Mouse (Mus musculus) ovary, adult 18-20 months (tissue): Measurements from ENCODE around the gene Ccl12.

Source experiments
- DNase-seq: peaks from one replicate; pipeline ENCODE4 v3.0.0; 2022; ENCODE audit warnings: low spot score, mixed read lengths

The Ccl12 gene

GRCm38 (mm10) chr11:82101529-82101928 is at the start of gene Ccl12:
Ccl12 (plus strand) TSS chr11:82101845.
- no peak for DNase-seq

DNA sequence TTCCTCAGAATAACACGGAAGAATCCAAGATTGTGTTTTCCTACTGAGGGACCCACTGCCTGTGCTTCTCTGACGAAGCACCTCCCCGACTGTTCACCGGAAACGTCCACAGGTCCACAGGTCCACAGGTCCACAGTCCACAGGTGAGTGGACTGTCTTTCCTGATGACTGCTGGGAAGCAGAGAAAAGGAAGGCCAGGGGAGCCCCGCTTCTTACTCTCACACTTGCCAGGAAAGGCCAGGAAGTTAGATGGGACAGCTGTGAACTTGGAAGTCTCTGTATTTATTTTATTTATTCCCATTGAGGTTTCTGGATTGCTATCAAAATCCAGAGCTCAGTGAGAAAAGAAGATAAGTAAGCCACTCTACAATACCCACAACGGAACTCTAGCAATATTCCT is 47.8 kb upstream of the Ccl12 start:
- no peak for DNase-seq

- DNase-seq, result no peak
Measured at GRCm38 (mm10) chr11:82057646-82058045, 44.0 kb upstream of the Ccl12 start, which contains the start of gene Ccl11. Ccl11 (plus strand) TSS chr11:82057823.

DNA sequence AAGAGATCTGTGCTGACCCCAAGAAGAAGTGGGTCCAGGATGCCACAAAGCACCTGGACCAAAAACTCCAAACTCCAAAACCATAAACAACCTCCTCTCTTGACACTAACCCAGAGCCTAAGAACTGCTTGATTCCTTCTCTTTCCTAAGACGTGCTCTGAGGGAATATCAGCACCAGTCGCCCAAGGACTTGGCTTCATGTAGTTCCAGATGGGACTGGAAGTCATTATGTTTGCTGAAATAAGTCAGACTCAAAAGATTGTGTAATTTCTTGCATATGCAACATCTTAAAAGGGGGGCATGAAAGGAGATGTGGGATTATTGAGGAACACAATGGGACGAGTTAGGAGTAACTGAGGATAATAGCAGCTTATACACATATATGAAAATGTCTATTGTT is 39.4 kb upstream of the Ccl12 start:
- no peak for DNase-seq

- no peak for DNase-seq
Measured at GRCm38 (mm10) chr11:82063454-82063853, 38.2 kb upstream of the Ccl12 start.

- DNase-seq, result no peak
Measured at GRCm38 (mm10) chr11:82066953-82067571, 34.6 kb upstream of the Ccl12 start.

DNA sequence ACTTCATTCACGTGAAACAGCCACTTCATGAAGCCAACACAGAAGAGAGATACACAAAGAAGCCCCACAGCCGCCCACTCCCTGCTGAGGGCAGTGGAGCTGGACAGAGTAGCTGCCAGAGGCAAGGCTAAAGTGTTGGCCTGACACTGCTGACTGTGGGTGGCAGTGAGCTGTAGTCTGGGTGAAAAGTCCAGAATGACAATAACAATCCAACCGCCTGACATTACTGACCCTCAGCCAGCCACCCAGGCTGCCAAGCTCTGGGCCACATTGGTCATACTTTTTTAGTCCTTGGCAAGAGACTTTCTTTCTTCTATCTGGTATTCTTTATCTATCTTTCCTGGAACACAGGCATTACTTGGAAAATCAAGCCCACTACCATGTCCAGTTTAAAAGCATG is 30.6 kb upstream of the Ccl12 start:
- no peak for DNase-seq

- no peak for DNase-seq
Measured at GRCm38 (mm10) chr11:82072374-82072773, 29.3 kb upstream of the Ccl12 start.

GRCm38 (mm10) chr11:82072984-82073383 is 28.7 kb upstream of the Ccl12 start:
- DNase-seq, result no peak

DNA sequence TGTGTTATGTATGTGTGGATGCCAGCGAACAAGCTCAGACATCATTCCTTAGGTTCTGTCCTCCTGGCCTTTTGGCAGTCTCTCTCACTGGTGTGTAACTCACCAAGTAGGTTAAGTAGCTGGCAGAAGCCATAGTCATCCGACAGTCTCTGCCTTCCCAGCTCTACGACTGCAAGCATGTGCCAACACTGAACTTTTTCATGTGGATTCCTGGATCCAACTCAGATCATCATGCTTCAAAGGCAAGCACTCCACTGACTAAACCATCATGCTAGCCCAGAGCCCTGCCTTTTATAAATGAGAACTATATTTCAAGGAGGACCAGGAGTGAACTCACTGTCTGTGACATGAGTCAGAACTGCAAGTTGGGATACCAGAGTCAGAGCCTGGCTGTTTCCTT is 28.0 kb upstream of the Ccl12 start:
- no peak for DNase-seq

- DNase-seq, result no peak
Measured at GRCm38 (mm10) chr11:82077031-82077430, 24.6 kb upstream of the Ccl12 start.

DNA sequence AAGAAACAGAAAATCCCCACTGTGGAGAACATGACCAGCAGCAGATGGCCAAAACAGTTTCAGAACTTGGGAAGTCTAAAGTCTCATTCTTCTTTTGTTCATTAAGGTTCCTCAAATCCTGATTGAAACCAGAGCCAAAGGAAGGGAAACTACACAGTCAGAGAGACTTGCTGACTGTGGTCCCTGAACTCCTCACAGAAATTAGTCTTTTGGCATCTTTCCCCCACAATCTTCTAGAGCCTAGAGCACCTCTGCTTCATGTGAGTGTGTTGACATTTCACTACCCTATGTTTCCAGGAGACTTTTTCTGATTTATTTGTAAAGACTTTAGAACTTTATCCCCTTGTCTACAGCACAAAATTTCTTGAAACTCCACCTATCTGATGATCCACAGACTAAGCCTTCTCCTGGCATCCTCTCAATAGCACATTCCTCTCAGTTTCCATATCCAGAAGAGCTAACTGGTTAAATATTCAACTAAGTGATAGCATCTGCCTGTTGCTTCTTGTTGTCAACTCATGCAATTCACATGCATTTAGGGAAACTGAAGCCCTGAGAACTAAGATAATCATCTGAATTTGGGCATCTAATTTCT is 23.4 kb upstream of the Ccl12 start:
- DNase-seq, result no peak

DNA sequence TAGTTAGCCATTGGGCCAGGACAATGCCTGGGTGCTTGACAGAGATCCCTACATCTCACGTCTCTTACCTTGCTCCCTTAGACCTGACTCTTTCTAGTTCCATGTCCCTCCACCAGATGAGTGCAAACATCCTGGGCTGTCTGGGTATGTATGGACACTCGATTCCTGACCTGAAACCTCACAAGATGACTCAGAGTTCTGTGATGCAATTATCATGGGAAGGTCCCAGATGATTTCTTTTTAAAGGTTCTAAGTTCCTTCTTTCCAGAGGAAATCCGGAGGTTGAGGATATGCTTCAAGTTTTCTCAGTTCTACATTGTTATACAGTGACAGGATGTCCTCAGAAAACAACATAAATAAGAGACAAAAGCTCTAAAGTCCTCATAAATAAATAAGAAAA is 20.8 kb upstream of the Ccl12 start:
- DNase-seq, result no peak

- no peak for DNase-seq
Measured at GRCm38 (mm10) chr11:82084360-82084759, 17.3 kb upstream of the Ccl12 start.

DNA sequence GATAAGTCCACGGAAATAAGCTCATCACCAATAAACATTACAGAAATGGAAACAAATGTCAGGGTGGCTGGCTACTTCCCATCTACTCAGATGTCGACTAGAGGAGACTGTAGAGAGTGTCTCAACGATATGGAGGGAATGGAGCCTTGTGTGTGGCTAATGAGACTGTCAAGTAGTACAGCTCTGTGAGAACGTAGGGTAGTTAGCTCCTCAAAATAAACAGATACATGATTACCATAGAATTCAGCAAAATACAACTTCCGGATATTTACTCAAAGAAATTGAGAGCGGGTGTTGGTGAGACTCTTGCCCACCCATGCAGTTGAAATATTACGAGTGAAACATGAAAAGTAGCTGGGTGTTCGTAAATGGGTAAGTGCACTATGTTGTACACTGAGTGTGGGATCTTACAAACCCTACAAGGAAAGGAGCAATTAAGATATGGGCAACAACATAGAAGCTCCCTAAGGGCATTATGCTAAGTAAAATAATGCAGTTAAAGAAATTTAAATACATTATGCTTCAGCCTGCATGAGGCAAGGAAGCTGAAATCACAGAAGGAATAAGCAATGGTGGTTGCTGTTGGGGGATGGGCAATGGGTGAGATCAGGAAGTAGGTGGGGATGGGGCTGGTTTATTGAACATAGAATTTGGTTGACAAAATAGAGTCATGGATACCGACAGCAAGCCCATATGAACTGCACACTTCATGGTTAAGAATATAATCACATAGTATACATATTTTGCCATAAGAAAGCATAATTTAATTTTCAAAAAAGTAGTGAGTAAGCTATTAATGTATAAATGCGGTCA is 1.9 kb upstream of the Ccl12 start:
- DNase-seq, result no peak

DNA sequence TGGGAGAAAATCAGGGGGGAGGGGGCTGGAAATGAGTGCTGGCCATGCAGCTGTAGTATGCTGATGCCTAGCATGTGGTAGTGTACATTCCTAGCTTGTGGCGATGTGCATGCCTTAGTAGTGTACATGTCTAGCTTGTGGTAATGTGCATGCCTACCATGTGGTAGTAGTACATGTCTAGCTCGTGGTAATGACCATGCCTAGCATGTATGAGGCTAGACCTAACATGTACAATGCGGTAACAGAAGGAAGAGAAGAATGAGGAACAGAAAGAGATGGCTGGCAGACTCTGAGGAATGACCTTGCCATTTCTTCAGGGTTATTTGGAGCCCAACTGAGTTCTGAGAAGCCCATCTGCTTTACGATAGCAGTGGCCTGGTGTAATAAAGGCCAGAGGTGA is 558 bp upstream of the Ccl12 start:
- no peak for DNase-seq

GRCm38 (mm10) chr11:82109611-82110010 is 8.0 kb downstream of the Ccl12 start:
- DNase-seq, result no peak

- no peak for DNase-seq
Measured at GRCm38 (mm10) chr11:82110372-82111248, 9.0 kb downstream of the Ccl12 start.

DNA sequence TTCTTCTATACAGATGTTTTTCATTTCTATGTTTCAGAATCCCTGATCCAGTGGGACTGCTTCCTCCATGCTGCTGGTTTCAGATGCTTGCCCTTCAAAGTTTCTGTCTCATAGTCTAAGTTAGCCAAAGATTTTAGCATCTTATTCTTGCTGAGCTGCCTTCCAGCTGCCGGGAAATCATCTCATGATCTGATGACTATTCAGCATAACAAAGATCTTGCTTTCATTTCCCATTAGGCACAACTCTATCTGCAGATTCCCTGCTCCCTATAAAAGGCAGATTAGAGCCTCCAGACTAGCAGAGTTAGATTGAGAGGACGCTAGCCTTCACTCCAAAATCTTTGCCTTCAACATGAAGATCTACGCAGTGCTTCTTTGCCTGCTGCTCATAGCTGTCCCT is 13.2 kb downstream of the Ccl12 start, which contains the start of gene Ccl8:
Gene Ccl8, plus strand, starts transcription at position 301 of the 400 bp plus-strand sequence.
- DNase-seq, result no peak

DNA sequence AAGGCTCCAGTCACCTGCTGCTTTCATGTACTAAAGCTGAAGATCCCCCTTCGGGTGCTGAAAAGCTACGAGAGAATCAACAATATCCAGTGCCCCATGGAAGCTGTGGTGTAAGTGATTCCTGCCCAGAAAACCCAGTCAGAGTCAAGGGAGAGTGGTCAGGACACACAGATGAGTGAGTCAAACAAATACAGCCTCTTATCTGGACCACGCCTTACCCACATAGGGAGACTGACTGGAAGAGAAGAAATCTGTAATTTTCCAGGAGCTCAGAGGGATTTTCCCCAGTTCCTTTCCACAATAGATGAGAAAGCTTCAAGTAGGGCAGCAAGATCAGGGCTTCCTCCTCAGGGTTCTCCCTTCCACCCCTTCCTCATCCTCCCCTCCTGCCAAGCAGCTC is 14.4 kb downstream of the Ccl12 start:
- no peak for DNase-seq

DNA sequence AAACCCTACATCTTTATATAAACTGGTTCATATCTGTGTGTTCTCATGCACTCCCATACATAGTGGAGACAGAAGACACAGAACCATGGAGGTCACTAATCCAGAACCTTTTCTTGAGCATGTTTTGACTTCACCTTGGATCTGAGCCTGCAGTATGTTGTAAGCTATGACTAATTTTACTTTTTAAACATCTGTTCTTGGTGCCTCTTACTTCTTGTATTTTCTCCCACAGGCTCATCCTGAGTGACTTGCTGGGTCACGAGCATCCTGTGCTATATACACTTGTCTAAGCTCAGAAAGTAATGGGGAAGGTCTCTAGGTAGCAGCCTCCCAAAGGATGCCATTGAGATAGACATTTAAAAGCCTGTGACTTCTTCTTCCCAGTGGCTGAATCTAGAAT is 31.3 kb downstream of the Ccl12 start:
- DNase-seq, result no peak

GRCm38 (mm10) chr11:82136196-82136595 is 34.6 kb downstream of the Ccl12 start:
- no peak for DNase-seq
